Mouse (Mus musculus) small intestine, adult 2 months (tissue): Measurements from ENCODE around the gene Rims3.

Experiments
- CTCF ChIP-seq: fragments of 200-500 bp; IDR thresholded peaks from 2 replicates; pipeline ENCODE4 v1.5.1; 2012; ENCODE audit warnings: low read depth, mild to moderate bottlenecking, control low read depth, inconsistent platforms, low read length, moderate library complexity, mixed read lengths; ENCODE audit not compliant: insufficient replicate concordance, insufficient read length; ENCODE audit errors: extremely low read depth
- POLR2A ChIP-seq: fragments of 200-500 bp; IDR thresholded peaks from 2 replicates; pipeline ENCODE4 v1.6.1; 2012; ENCODE audit warnings: low read depth, mild to moderate bottlenecking, control low read depth, inconsistent platforms, low read length, moderate library complexity

DNA sequence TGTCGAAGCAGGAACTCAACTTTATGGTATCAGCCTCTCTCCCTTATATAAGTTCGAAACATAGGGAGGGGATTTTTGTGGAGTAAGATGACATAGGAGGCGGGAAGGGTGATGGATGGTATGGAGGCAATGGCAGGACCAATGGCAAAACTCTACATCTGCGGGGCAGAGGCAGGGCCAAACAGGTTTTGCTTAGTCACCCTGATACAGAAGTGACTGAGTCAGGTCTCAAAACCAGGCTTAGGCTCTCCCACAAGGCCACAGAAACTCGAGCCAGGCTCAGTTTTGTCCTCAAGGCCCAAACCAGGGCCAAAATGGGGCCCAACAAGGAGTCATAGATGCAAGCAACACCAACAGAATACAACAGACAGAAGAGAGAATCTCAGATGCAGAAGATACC lies 51.0 kb downstream of the Rims3 start:
- TF ChIP-seq POLR2A (no peak), CTCF (no peak)
